Mouse (Mus musculus) kidney, embryonic 14.5 days (tissue): ENCODE data around the gene Slc4a8. TPM values are rescaled to one million over a fixed set of nuclear protein-coding genes. Genes with fewer than 3 reads are reported as not detected.

Experiments used
- ATAC-seq: fragments of 200-750 bp; cut with Nextera tagmentation; 2 replicates; pipeline ENCODE4 v1.8.0; 2017; ENCODE audit warnings: moderate number of reproducible peaks, mild to moderate bottlenecking, moderate TSS enrichment, moderate library complexity; ENCODE audit not compliant: low FRiP score, low TSS enrichment
- H3K27ac ChIP-seq: fragments of 300-500 bp; sonication (generic); 2 replicates; pipeline ENCODE4 v1.5.1; 2014; ENCODE audit warnings: low read depth, mild to moderate bottlenecking, low read length, moderate library complexity, mixed read lengths
- H3K27me3 ChIP-seq: fragments of 300-500 bp; sonication (generic); 2 replicates; pipeline ENCODE4 v1.6.1; 2014; ENCODE audit warnings: mild to moderate bottlenecking, low read length; ENCODE audit not compliant: control insufficient read depth, insufficient read depth
- H3K36me3 ChIP-seq: fragments of 300-500 bp; sonication (generic); 2 replicates; pipeline ENCODE4 v1.6.1; 2014; ENCODE audit warnings: low read length, mixed read lengths; ENCODE audit not compliant: control insufficient read depth, insufficient read depth
- H3K4me1 ChIP-seq: fragments of 300-500 bp; sonication (generic); 2 replicates; pipeline ENCODE4 v1.6.1; 2014; ENCODE audit warnings: low read length, mixed read lengths; ENCODE audit not compliant: control insufficient read depth, insufficient read depth
- H3K4me2 ChIP-seq: fragments of 300-500 bp; sonication (generic); replicated peaks from 2 replicates; pipeline ENCODE4 v1.6.1; 2014; ENCODE audit warnings: low read depth, mild to moderate bottlenecking, low read length
- H3K4me3 ChIP-seq: fragments of 300-500 bp; sonication (generic); 2 replicates; pipeline ENCODE4 v1.5.1; 2014; ENCODE audit warnings: mild to moderate bottlenecking, low read length
- H3K9ac ChIP-seq: fragments of 300-500 bp; sonication (generic); 2 replicates; pipeline ENCODE4 v1.6.1; 2014; ENCODE audit warnings: low read depth, mild to moderate bottlenecking, low read length, moderate library complexity
- H3K9me3 ChIP-seq: fragments of 300-500 bp; sonication (generic); 2 replicates; pipeline ENCODE4 v1.6.1; 2016; ENCODE audit warnings: low read length; ENCODE audit not compliant: control insufficient read depth
- WGBS: fragments of 180-500 bp; shearing (Covaris S2); extraction: QIAGEN DNeasy Blood & Tissue Kit; methylation state at CpG from one replicate; pipeline ENCODE4 v1.1.7; 2014; 5-methylcytosine and 5-hydroxymethylcytosine counted together
- polyA plus RNA-seq: library from polyadenylated mRNA; unstranded; fragments of >200 nt; fragmentation: Nextera tagmentation; extraction: Ambion mirVana; gene quantifications from 2 replicates; pipeline ENCODE4 v1.2.1, GENCODE M21; 2014

The Slc4a8 gene
- polyA plus RNA-seq, 1 experiment from 2014 or later: 8.5 TPM

GRCm38 (mm10) chr15:100722564-100722963 lies 39.0 kb upstream of the Slc4a8 start:
- Histone ChIP-seq H3K4me1 (0 out of 2 replicates have a peak, but pooled peaks cover 10% of the 10 kb centered on the region), H3K27ac (no peak overlapping the region), H3K4me3 (no peak overlapping the region), H3K27me3 (peaks cover 14% of the 10 kb centered on the region), H3K9ac (no peak overlapping the region), H3K36me3 (no peaks in the 10 kb centered on the region), H3K4me2 (no peak overlapping the region), H3K9me3 (no peaks in the 10 kb centered on the region)
- ATAC-seq: no peak
- 83% methylated on average over 6 of the region's 6 CpGs for WGBS

GRCm38 (mm10) chr15:100723505-100723904 lies 38.0 kb upstream of the Slc4a8 start:
- Histone ChIP-seq H3K27me3 (peaks cover 24% of the 10 kb centered on the region), H3K27ac (no peak overlapping the region), H3K36me3 (no peaks in the 10 kb centered on the region), H3K4me3 (no peak overlapping the region), H3K4me2 (no peak overlapping the region), H3K4me1 (peaks cover 10% of the 10 kb centered on the region), H3K9ac (no peak overlapping the region), H3K9me3 (no peaks in the 10 kb centered on the region)
- ATAC-seq: no peak
- 8% methylated on average over 14 of the region's 14 CpGs for WGBS

- Histone ChIP-seq H3K27me3 (peaks cover 52% of the 10 kb centered on the region), H3K9ac (no peak overlapping the region), H3K27ac (no peak overlapping the region), H3K9me3 (no peaks in the 10 kb centered on the region), H3K36me3 (no peaks in the 10 kb centered on the region), H3K4me1 (peaks cover 21% of the 10 kb centered on the region), H3K4me2 (no peak overlapping the region), H3K4me3 (no peak overlapping the region)
- 90% methylated on average over 11 of the region's 11 CpGs for WGBS
- ATAC-seq: no peak
Observed at GRCm38 (mm10) chr15:100726721-100727120, 34.8 kb upstream of the Slc4a8 start.

- no peak overlapping the region for H3K4me3 ChIP-seq
- WGBS: 79% methylated on average over 11 of the region's 11 CpGs
- no peaks in the 10 kb centered on the region for H3K9me3 ChIP-seq
- H3K4me1 ChIP-seq: peaks cover 25% of the 10 kb centered on the region
- ATAC-seq: no peak
- no peak overlapping the region for H3K9ac ChIP-seq
- peaks cover 55% of the 10 kb centered on the region for H3K27me3 ChIP-seq
- no peak overlapping the region for H3K4me2 ChIP-seq
- no peak overlapping the region for H3K27ac ChIP-seq
- H3K36me3 ChIP-seq: no peaks in the 10 kb centered on the region
Observed at GRCm38 (mm10) chr15:100727834-100728233, 33.7 kb upstream of the Slc4a8 start.

GRCm38 (mm10) chr15:100728586-100728985 lies 33.0 kb upstream of the Slc4a8 start:
- peaks cover 55% of the 10 kb centered on the region for H3K27me3 ChIP-seq

GRCm38 (mm10) chr15:100729281-100729985 lies 32.1 kb upstream of the Slc4a8 start, which contains the start of gene Galnt6:
TSS of gene Galnt6 (minus strand) at chr15:100729376.
- WGBS: 4% methylated on average over 54 of the region's 57 CpGs
- H3K9me3 ChIP-seq: no peaks in the 10 kb centered on the region
- H3K4me2 ChIP-seq: peak within 1 kb of the TSS; percentile 54
- H3K4me1 ChIP-seq: peaks cover 15% of the 10 kb centered on the region
- no peak within 1 kb of the TSS for H3K27ac ChIP-seq
- H3K36me3 ChIP-seq: no peaks in the 10 kb centered on the region
- H3K9ac ChIP-seq: peak within 1 kb of the TSS; percentile 37
- peak; percentile 63 for ATAC-seq
- peaks cover 55% of the 10 kb centered on the region for H3K27me3 ChIP-seq
- peak within 1 kb of the TSS; percentile 40 for H3K4me3 ChIP-seq

More at GRCm38 (mm10) chr15:100728586-100728985, 33.0 kb upstream of the Slc4a8 start:
- Histone ChIP-seq H3K9ac (no peak overlapping the region), H3K4me2 (peak overlapping the region; percentile 54), H3K9me3 (no peaks in the 10 kb centered on the region), H3K27ac (no peak overlapping the region), H3K4me1 (peaks cover 19% of the 10 kb centered on the region), H3K4me3 (peak overlapping the region; percentile 40), H3K36me3 (no peaks in the 10 kb centered on the region)
- ATAC-seq: no peak
- 28% methylated on average over 9 of the region's 9 CpGs for WGBS

- Histone ChIP-seq H3K4me3 (no peak overlapping the region), H3K9me3 (no peaks in the 10 kb centered on the region), H3K27me3 (peaks cover 52% of the 10 kb centered on the region), H3K4me2 (no peak overlapping the region), H3K27ac (no peak overlapping the region), H3K4me1 (peaks cover 15% of the 10 kb centered on the region), H3K36me3 (no peaks in the 10 kb centered on the region), H3K9ac (no peak overlapping the region)
- 56% methylated on average over 9 of the region's 9 CpGs for WGBS
- no peak for ATAC-seq
Observed at GRCm38 (mm10) chr15:100731081-100731480, 30.5 kb upstream of the Slc4a8 start.

- H3K9me3 ChIP-seq: no peaks in the 10 kb centered on the region
- no peaks in the 10 kb centered on the region for H3K36me3 ChIP-seq
- H3K4me1 ChIP-seq: peaks cover 15% of the 10 kb centered on the region
- no peak overlapping the region for H3K9ac ChIP-seq
- peaks cover 41% of the 10 kb centered on the region for H3K27me3 ChIP-seq
- H3K27ac ChIP-seq: no peak overlapping the region
- WGBS: 23% methylated on average over 5 of the region's 5 CpGs
- ATAC-seq: 0 out of 2 replicates have a peak, but pooled peaks have one; percentile 70
- H3K4me3 ChIP-seq: no peak overlapping the region
- no peak overlapping the region for H3K4me2 ChIP-seq
Observed at GRCm38 (mm10) chr15:100732580-100732979, 29.0 kb upstream of the Slc4a8 start.

- no peak for ATAC-seq
- Histone ChIP-seq H3K36me3 (no peaks in the 10 kb centered on the region), H3K27me3 (peaks cover 14% of the 10 kb centered on the region), H3K27ac (no peak overlapping the region), H3K4me1 (0 out of 2 replicates have a peak, but pooled peaks cover 4% of the 10 kb centered on the region), H3K9ac (no peak overlapping the region), H3K4me2 (no peak overlapping the region), H3K4me3 (no peak overlapping the region), H3K9me3 (no peaks in the 10 kb centered on the region)
- WGBS: 94% methylated on average over 14 of the region's 15 CpGs
Observed at GRCm38 (mm10) chr15:100735095-100735952, 26.2 kb upstream of the Slc4a8 start.
